Mouse (Mus musculus): Measurements from ENCODE around the gene Pabpc1l.

DNA sequence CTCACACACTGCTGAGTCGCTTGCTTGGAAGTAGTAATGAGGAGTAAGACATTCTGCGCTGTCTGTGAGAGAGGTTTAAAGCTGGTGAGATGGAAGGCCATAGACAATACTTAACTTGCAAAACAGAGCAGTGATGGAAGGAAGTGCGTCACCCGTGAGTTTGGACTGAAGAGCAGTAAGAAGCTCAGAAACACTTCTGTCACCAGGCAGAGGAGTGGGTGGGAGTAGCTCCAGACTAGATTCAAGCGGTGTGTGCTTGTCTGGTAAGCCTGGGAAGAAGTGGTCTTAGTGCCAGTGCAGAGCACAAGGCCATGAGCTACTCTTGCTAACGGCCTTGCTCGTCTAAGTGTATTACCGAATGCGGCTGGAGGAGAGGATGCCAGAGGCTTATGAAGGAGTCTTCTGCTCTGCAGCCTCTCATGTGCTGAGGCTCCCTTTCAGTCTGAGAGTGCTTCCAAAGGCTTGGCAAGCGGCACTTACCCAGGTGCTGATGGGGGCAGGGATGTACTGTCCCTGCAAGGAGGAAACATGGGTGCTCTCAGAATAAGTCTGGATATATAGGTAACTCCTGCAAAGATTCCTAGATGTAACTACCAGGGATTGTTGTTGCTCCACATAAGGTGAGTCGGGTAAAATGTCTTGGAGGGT is 73.5 kb downstream of the Pabpc1l start:
- no peak for TF ChIP-seq CTCF (IDR thresholded peaks at IDR 0.05; ENCODE audit: borderline replicate concordance, extremely low read depth, insufficient read depth, insufficient read length)
- no peak for TF ChIP-seq POLR2A (IDR thresholded peaks at IDR 0.05; ENCODE audit: borderline replicate concordance, extremely low read depth, insufficient read depth, insufficient read length, poor library complexity, severe bottlenecking)

Data from brain, embryonic 14.5 days (tissue).